Mouse (Mus musculus): ENCODE data around the gene Frmd8.

Gene Frmd8

DNA sequence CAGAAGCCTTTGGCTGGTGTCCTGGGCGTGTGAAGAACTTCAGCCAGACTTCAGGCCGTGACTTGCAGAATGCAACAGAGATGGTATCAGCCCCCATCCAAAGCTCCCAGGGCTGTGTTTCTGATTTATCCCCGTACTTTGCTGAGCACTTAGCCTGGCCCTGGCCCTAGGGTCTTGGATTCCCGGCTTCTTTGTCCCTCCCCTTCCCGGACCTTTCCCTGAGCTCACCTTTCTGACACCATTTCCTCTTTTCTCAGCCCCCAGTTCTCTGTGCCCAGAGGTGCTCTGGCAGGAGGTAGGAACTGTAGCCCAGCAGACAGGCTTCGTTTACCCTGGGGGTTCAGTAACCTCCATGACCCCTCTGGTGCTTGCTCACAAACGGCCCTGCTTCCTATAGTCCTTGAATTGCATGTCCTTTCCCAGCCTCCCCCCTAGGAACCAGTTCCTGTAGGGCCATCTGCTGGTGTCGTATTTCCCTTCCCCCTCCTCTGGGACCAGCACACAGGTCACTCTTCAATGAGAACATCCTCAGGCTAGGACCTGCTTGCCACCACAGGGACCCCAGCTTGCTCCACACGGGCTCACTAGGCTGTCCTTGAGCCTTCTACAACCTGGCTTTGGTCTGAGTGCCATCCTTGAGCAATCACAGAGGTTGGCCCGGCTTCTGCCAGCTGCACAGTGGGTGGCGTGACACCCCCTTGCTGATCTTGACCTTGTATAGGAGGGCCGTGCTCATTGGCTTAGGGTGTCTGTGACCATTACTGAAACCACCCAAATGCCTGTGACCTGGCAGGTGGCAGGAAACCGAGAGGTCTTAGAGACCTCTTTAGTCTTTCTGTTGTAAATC, 26.0 kb downstream of the Frmd8 start:
- peak; percentile 66 to 73 for DNase-seq

DNA sequence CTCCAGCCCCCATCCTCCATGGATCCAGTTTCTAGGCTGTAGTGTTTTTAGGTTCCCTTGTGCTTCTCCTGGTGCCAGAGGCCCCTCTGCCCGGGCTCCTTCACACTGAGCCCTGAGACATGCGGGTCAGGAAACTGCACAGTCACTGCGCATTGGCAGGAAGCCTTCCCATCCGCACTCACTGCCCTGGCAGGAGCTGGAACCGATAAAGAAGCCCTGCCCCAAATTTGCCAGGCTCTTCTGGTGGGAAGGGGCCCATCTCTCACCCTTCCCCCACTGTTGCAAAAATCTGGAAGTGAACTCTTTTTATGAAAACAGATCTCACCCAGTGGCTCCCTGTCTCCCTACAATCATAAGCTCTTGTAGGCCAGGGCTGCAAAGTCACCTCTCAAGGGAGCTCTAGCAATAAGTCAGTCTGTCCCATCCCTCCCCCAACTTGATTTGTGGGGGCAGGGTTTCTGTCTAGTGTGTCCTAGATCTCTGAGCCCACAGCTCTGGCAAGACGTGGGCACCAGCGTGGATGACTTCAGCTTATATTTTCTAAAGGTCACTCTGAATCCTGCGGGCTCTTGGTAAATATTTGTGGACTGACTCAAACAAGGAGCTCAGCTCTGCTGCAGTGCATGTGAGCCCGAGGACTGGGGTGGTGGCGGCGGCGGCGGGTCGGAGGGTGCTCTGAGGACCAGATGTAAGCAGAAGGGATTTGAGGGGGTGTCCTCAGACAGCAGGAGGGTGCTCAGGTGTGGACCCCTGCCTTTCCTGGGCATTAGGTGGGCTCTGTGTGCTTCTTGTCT, 26.8 kb downstream of the Frmd8 start:
- DNase-seq: peak; percentile 74 to 75

DNA sequence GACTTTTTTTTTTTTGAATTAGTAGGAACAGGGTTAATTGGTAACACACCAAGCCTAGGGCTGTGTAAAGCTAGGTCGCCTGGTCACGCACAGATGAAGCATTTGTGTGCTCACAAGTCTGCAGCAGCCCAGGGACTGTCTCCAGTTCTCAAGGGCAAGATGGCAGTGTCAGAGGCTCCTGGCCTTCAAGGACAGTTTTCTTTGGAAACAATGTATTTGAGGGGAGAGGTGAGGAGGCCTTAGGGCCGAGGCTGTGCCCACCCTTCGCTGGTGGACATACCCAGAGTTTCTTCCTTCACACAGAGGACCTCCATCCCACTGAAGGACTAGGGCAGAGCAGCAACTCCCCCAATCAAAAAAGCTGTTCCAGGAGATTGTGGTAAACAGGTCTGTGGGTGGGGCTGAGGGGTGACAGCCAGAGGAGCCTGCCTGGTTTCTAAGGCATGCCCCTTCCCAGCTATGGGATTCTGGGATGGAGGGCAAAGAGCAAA, 27.7 kb downstream of the Frmd8 start:
- DNase-seq: peak; percentile 47 to 62

DNA sequence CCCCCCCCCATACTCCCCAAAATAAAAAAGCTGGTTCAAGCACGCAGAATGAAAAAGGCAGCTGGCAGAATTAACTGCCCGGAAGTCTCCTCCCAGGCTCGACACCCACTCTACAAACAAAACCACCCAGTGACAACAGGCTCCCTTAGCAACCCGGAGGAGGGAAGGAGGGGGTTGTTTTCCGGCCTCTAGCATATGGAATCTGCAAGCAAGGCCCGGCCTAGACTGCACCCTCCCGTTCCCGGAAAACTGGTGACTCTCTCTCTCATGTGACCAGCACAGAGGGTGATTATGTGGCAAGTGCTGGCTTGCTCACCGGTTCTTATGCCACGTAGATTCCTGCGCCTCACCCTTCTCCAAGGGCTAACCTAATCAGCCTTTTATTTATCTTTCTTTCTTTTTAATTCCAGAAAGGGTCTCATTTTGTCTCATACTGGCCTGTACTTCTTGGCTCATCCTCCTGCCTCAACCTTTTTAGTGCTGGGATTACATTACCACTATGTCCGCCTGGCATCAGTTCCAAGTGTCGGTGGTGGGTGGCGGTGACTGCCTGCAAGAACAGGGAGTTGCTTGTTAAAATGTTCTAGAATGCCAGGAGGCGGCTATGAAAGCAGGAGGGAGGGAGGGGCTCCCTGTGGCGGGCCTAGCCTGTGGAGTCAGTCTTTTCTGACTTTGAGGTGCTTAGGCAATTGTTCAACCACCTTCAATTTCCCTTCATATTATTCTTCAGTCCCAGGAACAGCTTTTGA, 28.3 kb downstream of the Frmd8 start:
- peak; percentile 84 to 94 for DNase-seq

DNA sequence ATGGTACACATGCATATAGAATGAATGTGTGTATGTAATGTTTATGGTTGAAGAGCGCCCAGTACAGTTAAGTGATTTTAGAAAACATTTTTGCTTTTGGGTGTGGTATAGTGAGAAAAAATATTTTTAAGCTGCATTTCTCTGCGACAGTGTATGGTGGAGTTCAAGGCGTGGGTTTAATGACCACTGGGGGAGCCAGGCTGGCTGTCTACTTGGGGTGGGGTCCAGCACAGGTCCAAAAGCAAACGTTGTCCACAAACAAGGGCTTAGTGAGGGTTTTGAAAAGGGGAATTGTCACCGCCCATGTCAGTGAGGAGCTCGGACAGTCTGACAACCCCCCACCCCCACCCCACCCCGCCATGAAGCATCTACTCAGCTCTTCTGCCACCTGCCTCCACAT, 28.9 kb downstream of the Frmd8 start:
- peak; percentile 44 to 63 for DNase-seq

DNA sequence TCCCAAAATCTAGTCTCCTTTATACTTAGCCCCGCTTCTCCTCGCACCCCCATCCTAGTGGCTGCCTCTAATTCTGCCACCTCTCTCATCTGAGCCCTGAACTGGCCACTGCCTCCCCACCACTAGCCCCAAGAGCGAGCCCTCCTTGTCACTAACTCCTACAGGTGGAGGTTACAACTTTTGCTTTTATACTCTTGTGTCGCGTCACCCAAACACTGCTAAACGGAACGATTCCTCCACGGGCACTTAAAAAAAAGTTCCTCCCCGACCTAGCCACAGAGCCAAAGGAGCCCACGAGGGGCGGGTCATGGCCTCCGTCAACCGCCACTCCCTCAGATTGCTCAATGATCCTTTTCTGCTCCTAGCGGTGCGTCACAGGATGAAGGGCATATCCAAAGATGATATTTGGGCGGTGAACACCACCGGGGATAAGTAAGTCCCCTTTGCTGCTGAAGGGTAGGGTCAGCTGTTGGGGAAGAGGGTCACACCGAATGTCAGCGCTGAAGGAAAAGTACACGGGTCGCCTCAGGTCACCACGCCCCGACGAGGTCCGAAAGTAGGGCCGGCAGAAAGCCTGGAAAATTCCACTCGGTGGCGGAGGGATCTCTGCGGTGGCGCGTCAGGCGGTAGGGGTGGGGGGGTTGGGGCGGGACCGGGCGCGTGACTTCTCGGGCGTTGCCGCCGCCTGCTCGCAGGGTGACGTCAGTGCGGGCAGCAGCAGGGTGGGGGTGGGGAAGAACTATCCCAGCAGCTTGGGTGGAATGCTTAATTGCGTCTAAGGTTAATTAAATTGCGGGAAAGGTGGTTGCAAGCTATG, 29.5 kb downstream of the Frmd8 start:
- peak; percentile 90 to 93 for DNase-seq

DNA sequence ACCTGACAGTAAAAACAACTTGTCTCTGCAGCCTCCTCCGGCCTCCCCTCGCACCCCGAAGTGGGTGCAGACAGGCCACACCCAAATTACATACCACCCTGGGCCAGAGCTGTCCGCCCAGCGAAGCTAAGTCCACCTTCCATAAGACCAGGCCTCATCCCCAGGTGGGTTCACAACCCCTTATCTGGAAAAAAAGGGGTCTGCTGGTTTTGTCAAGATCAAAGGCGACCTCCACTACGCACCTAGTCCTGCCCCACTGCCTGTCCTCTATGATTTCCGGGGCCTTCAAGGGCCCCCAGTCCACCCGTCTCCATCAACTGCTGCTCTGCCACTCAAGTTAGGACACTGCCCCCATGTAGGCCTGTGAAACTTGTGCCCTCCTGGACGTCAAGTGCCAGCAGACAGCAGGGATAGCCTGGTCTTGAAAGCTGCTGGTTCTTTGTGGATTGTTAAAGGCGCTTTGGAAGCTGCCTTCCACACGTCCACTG, 30.2 kb downstream of the Frmd8 start:
- DNase-seq: no peak

DNA sequence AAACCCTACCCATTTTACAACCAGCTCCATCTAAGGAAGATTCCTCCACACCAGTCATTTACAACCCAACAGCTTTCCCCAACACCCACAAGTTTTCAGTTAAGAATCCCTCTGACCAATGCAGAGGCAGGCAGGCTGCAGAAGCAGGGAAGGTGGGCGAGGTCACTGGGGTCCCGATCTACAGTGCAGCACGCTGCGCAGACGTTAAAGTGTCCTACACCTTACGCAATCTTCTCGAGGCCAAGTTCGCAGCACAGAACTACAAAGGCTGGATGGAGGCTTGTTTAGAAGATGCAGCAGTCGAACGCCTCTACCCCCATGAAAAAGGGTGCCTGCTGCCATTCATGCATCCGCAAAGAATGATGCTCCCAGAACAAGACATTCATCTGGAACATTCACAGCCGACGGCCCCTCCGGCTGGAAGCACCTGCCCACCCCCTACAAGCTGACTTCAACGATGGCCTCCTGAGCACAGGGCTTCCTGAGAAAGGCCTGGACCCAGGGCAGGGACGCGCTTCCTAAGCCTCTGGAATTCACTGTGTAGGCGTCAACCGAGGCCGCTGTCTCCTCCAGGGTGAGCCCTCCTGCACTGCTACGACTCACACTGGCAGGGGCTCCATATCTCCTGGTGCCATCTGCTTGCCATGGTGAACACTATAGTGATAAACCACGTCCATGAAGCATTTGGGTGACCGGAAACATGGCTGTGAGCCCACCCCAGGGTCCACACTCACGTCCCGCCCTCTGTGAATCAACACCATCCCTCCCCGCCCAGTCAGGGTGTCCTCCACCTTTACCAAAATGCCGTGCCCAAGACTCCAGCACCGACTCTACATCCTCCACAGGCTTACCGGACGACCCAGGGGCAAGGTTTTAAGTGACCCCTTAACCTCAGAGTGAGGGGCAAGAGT, 31.0 kb downstream of the Frmd8 start:
- DNase-seq: peak in 1 of 2 experiments; percentile 33

DNA sequence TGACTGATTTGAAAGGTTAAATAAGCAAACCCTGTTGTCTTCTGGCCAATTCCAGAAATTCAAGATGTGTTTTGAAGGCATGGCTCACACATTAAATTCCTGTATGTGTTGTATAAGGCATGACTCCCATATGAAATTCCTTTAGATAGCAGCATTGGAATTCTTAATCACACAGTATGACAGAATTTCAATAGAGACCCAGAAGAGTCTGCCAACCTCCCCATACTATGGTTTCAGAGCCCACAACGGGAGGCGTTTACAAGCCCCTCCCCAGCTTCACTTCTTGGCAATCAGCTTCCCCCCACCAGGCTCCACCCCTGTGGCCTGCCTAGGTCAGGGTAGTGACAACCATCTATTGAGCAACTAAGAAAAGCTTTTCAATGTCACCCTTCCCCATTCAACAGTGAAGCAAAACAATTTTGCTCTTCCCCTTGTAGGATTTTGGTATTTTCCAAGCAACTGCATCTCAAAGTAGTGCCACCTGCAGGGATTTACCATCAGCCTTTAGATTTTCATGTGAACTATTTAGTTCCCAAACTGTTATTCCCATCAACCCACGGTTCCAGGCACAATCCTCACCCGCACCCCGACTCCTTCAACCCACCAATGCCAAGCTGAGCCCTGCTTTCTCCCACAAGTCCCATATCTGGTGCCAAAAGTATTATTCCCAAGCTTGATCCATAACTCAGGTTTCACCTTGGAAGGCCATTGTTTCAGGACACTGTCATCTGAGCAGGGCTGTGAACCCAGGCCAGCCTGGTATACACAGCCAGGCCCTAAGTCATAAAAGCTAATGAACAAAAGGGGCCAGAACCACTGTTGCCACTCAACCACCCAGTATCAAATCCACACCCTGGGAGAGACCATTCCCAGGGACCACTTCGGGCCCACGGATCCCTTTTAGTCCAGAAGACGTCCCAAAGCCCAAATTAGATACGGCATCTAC, 32.0 kb downstream of the Frmd8 start:
- DNase-seq: no peak

DNA sequence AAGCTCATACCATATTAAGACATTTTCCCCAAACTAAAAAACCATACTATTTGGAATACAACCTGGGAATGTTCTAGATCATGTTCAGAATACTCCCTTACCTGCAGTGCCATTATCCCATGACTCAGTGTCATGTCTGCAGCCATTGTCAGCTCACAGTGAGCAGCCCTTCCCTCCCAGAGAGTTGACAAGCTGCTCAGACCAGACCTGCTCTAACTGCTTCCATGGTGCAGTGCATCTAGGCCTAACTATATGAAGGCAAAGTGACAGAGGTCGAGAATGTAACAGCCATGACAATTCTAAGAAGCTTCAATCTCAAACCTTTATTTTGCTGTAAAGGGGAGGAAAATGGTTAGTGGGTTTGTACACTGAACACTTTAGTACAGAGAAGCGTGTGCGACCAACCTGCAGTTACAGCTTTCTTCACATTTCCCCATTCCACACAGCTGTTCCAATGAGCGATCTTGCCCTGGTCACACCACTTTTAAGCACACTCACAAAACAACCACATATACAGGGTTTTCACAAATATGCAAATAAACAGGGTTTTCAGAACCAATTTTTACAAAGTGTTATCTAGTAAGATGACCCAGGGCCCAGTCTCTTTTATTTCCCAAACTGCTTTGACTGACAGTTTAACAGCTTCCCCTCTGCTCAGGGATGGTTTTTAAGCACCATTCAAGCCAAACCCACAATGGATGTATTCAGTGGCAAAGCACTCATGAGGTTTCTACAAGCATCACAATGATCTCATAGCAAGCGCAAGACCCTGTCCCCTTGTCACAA, 32.9 kb downstream of the Frmd8 start:
- no peak for DNase-seq

DNA sequence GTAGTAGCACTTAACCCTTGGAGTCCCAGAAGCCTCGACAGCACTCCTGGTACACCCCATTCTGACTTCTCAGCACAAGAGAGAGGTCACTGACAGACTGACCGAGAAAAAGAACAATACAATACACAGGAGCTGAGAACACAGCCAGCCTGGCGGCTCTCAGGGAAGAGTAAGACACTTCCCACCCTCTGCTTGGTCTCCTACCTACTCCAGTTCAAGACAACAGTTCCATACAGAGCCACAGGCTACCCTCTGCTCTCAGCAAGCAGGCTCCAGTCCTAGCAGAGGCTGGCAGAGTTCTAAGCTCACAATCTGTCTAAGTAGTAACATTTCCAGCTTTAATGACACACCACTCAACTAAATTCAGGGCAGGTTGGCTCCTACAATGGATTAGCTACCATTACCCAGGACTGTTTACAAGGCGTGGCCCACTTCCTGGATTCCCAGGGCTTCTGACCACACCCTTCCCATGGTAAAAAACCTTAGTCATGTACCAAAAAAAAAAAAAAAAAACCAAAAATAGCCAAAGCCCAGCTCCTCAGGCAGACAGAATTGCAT, 33.6 kb downstream of the Frmd8 start:
- DNase-seq: no peak

DNA sequence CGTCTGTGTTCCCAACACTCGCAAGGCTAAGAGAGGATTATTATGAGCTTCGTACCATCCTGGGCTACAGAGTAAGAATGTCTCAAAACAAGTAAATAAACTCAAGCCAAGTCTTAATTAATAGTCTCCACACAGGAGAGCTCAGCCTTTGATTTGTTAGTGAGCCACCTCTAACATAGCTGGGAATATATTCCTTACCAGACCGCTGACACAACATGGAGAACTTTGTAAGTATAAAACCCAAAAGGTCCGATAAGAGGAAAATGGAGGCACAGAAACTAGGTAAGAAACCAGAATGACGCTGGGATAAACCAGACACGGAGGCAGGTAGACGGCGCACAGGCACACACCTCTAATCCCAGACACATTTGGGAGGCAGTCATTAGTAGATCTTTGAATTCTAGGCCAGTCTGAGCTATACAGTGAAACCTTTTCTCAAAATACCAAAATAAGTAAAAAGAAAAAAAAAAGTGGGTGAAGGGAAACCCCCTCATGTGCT, 34.1 kb downstream of the Frmd8 start:
- DNase-seq: no peak

DNA sequence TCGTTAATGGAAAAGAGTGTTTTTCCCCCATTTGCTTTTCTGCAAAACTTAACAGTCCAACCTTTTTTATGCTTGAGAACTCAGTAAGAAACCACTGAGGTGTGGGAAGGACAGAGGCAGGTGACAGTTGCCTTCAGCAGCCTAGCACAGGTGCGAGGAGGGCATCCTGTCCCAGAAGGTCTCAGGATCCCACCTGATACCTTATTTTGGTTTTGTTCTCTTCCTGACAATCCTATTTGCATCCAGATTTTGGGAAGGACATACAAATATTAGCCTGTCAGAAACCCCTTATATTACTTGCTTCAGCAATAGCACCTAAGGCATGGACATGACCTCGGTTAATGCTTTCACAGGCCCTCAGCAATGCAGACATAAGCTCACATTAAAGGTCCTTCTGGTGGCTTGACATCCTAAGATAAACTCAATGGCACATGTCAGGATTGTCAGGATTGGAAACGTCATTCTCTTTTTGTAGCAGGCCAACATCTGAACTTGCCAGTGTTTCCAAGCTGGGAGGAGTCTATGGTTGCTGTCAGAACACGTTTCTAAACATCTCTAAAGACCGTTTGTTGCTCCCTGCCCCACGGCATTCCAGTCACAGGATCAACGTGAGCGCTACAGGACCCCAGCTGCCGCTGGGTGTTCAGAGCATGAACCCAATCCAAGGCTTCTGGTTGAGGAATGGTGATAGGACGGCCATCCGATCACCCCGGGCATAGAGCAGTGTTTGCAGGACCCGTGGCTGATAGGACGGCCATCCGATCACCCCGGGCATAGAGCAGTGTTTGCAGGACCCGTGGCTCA, 34.8 kb downstream of the Frmd8 start:
- no peak for DNase-seq

DNA sequence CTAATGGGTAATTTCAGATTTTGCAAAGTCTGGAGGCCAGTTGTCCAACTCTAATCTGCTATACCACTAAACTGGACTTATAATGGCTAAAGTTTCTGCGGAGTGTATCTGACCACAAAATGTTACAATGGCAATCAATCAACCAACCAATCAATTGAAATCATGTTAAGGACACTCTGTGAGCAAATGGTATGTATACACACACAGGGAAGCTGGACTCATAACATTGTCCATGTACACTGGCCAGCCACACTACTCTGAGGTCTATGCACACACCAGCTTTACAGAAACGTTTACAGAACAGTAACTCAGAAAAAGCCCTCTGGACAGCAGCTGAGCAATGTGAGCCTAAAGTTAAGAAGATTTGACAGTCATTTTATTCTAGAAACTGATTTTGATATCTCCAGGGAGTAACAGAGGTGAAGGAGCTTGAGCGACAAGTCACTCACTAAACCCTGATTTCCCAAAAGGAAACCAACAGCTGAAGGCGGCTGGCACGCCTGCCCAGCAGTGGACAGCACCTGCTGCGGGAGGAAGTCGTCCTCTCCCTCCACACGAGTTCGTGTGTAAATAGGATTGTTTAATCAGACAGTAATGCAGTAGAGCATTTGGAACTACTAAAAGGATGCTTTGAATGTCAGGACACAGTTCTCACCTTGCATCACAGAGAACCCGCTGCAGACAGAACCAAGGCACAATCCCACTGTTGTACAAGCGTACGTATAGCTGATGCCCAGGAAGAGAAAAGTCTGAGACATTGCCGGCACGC, 35.6 kb downstream of the Frmd8 start:
- DNase-seq: no peak

DNA sequence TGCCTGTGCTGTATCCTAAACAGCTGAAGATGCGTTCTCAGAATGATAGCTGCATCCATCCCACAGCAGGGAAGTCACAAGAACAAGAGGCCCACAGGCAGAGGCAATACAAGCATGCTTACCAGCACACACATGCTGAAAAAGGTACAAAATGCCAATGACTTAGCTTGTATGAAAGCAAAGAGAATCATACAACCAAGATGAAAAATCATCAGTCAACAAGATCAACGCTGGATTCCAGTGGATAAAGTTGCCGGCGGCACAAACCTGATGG, 36.2 kb downstream of the Frmd8 start:
- DNase-seq: no peak

DNA sequence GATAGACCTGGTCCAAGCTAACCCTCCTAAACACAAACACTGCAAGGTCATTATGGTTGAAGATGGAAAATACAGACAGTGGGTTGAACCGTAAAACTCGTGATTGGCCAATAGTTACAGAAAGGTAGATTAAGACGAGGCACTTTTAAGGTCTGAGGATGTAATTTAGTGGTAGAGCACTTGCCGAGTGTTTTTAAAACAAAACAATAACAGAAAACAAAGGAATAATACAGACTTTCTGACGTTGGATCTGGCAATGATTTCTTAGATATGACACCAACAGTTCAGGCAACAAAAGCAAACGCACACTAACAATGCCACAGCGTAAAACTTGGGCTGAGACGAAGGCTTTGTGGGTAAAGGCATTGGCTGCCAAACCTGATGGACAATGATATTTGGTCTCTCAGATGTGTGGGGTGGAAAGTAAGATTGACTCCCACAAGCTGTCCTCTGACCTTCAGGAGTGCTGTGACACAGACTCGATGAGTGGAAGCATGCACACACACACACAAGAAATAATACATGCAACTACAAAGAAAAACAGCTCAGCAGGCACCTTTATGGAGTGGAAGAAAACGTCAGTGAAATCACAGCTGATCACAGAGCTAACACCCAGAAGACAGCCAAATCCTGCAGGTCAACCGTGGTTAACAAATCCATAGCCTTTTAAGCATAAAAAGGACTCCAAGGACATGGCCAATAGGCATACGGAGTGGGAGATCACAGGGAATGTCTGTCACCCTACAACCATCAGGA, 36.8 kb downstream of the Frmd8 start:
- no peak for DNase-seq
